Mouse (Mus musculus) hindbrain, embryonic 13.5 days (tissue): ENCODE measurements around the gene Traf7. TPM values are rescaled to one million over a fixed set of nuclear protein-coding genes. Genes with fewer than 3 reads are reported as not detected.

ENCODE experiments used
- ATAC-seq: fragments of 200-750 bp; cut with Nextera tagmentation; 2 replicates; pipeline ENCODE4 v1.8.0; 2017; ENCODE audit warnings: moderate TSS enrichment; ENCODE audit not compliant: low FRiP score
- H3K27ac ChIP-seq: fragments of 300-500 bp; sonication (generic); 2 replicates; pipeline ENCODE4 v1.5.1; 2015; ENCODE audit warnings: inconsistent platforms, mild to moderate bottlenecking, moderate library complexity
- H3K27me3 ChIP-seq: fragments of 300-500 bp; sonication (generic); 2 replicates; pipeline ENCODE4 v1.6.1; 2015; ENCODE audit warnings: mild to moderate bottlenecking, inconsistent platforms
- H3K36me3 ChIP-seq: fragments of 300-500 bp; sonication (generic); 2 replicates; pipeline ENCODE4 v1.6.1; 2015; ENCODE audit warnings: mild to moderate bottlenecking, inconsistent platforms
- H3K4me1 ChIP-seq: fragments of 300-500 bp; sonication (generic); replicated peaks from 2 replicates; pipeline ENCODE4 v1.6.1; 2015; ENCODE audit warnings: inconsistent platforms
- H3K4me2 ChIP-seq: fragments of 300-500 bp; sonication (generic); 2 replicates; pipeline ENCODE4 v1.6.1; 2015; ENCODE audit warnings: inconsistent platforms, mild to moderate bottlenecking, moderate library complexity
- H3K4me3 ChIP-seq: fragments of 300-500 bp; sonication (generic); 2 replicates; pipeline ENCODE4 v1.5.1; 2015; ENCODE audit warnings: mild to moderate bottlenecking, inconsistent platforms
- H3K9ac ChIP-seq: fragments of 300-500 bp; sonication (generic); 2 replicates; pipeline ENCODE4 v1.6.1; 2015; ENCODE audit warnings: mild to moderate bottlenecking, inconsistent platforms
- H3K9me3 ChIP-seq: fragments of 300-500 bp; sonication (generic); 2 replicates; pipeline ENCODE4 v1.6.1; 2016; ENCODE audit warnings: inconsistent platforms
- WGBS: fragments of 180-500 bp; shearing (Covaris S2); methylation state at CpG from one replicate; pipeline ENCODE4 v1.1.7; 2015; 5-methylcytosine and 5-hydroxymethylcytosine counted together
- polyA plus RNA-seq: library from polyadenylated mRNA; unstranded; fragments of >200 nt; fragmentation: Nextera tagmentation; extraction: Ambion mirVana; gene quantifications from 2 replicates; pipeline ENCODE4 v1.2.1, GENCODE M21; 2015

The Traf7 gene
- polyA plus RNA-seq, 1 experiment from 2014 or later, result 89.9 TPM

DNA sequence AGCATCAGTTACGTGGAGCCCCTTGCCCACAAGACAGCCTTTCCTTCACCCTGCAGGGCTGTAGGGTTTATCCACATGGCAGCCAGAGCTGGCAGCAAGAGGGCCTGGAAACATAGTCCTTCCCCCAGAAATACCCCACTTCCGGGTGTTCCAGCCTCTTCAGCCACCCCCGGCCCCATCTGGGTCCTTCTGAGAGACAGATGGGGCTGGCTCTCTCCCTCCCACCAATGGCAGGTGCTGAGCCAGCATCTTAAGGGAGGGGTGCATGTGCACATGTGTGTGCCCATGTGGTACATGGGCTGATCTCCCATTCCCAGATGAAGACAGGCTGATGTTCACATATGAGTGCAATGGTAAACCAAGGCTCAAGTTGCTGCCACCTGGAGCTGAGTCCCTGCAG, 32.3 kb downstream of the Traf7 start:
- H3K27me3 ChIP-seq, result no peaks in the 10 kb centered on the region
- no peak for ATAC-seq
- H3K36me3 ChIP-seq, result peaks cover 52% of the 10 kb centered on the region
- H3K9me3 ChIP-seq, result no peaks in the 10 kb centered on the region
- no peak overlapping the region for H3K4me3 ChIP-seq
- no peak overlapping the region for H3K4me2 ChIP-seq
- WGBS, result 84% methylated on average over 3 of the region's 3 CpGs
- peaks cover 27% of the 10 kb centered on the region for H3K4me1 ChIP-seq
- peak overlapping the region; percentile 23; the same call in 1 of the 2 replicates for H3K27ac ChIP-seq
- H3K9ac ChIP-seq, result peak overlapping the region; percentile 35; the same call in 1 of the 2 replicates

DNA sequence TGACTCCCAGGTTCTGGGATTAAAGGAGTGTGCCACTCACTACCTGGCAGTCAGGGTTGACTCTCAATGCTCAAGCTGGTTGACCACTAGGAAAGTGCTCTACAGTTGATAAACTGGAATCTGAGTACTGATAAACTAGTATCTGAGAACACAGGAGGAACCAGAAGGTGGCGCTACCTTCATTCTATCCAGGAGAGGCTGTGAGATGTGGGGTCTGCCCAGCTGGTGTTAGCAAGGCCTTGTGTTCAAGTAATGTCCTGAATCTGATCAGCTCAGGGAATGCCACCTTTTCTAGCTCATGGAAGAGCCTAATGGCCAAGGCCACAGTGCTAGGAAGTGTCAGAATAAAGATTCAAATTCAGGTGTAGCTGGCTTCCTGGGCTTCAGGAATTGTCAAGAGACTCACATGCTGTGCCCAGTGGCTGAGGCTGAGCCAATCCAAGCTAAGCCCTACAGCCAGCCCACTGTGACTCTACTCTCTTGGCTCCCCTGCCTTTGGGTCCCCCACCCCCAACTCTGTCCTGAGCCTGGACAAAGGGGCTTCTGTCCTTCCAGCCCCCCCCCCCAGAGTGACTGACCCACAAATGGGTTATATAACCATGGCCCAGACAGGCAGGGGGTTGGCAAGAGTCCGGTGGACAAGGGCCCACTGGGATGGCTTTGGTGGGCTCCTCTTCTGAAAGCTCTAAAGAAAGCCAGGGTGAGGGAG, 33.0 kb downstream of the Traf7 start:
- peaks cover 34% of the 10 kb centered on the region for H3K4me1 ChIP-seq
- H3K9me3 ChIP-seq, result no peaks in the 10 kb centered on the region
- ATAC-seq, result no peak
- H3K9ac ChIP-seq, result 0 out of 2 replicates have a peak overlapping the region, but pooled peaks have one; percentile 29
- no peak overlapping the region for H3K4me3 ChIP-seq
- H3K36me3 ChIP-seq, result peaks cover 45% of the 10 kb centered on the region
- no peaks in the 10 kb centered on the region for H3K27me3 ChIP-seq
- peak overlapping the region; percentile 18; the same call in 1 of the 2 replicates for H3K27ac ChIP-seq
- WGBS, result 29% methylated on average over 2 of the region's 2 CpGs
- no peak overlapping the region for H3K4me2 ChIP-seq

GRCm38 (mm10) chr17:24490399-24490798, 37.3 kb downstream of the Traf7 start:
- peak overlapping the region; percentile 87 for H3K4me3 ChIP-seq
- no peak for ATAC-seq
- peak overlapping the region; percentile 91 for H3K4me2 ChIP-seq
- 65% methylated on average over 4 of the region's 4 CpGs for WGBS
- 0 out of 2 replicates have a peak, but pooled peaks cover 4% of the 10 kb centered on the region for H3K27me3 ChIP-seq
- H3K9ac ChIP-seq, result peak overlapping the region; percentile 97
- peaks cover 56% of the 10 kb centered on the region for H3K4me1 ChIP-seq
- H3K27ac ChIP-seq, result peak overlapping the region; percentile 99
- H3K9me3 ChIP-seq, result no peaks in the 10 kb centered on the region
- H3K36me3 ChIP-seq, result peaks cover 1% of the 10 kb centered on the region

GRCm38 (mm10) chr17:24489265-24490030, 38.3 kb downstream of the Traf7 start:
- H3K9ac ChIP-seq, result peak overlapping the region; percentile 97
- peak; percentile 35 for ATAC-seq
- H3K4me1 ChIP-seq, result peaks cover 52% of the 10 kb centered on the region

DNA sequence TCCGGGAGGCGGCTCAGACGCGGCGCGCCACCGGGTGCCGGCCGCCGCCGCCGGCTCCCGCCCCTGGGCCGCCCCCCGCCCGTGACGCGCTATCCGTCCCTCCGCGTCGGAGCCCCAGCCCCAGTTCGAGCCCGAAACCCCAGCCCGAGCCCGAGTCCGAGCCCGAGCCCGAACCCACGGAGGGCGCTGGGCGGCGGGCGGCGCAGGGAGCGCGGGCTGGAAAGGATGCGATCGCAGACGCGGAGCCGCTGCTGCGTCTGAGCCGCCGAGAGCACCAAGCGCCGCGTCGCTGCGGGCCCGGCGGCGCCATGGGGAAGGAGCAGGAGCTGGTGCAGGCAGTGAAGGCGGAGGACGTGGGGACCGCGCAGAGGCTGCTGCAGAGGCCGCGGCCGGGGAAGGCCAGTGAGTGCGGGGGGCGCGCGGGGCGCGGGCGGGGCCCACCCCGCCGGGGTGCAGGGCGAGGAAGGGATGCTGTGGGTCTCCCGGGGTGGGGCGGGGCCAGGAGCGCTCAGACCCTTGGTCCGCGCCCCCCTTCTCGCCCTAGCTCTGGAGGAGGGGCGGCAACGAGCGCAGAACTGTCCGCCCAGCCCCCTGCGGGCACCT, 39.0 kb downstream of the Traf7 start:
- Histone ChIP-seq H3K27me3 (0 out of 2 replicates have a peak, but pooled peaks cover 4% of the 10 kb centered on the region), H3K4me3 (peak overlapping the region; percentile 87), H3K36me3 (no peaks in the 10 kb centered on the region), H3K27ac (peak overlapping the region; percentile 99), H3K9ac (peak overlapping the region; percentile 97), H3K9me3 (no peaks in the 10 kb centered on the region), H3K4me1 (peaks cover 49% of the 10 kb centered on the region), H3K4me2 (peak overlapping the region; percentile 91)
- WGBS, result under 1% methylated on average over 64 of the region's 81 CpGs
- ATAC-seq, result peak; percentile 78

More at GRCm38 (mm10) chr17:24489265-24490030, 38.3 kb downstream of the Traf7 start:
- Histone ChIP-seq H3K9me3 (no peaks in the 10 kb centered on the region), H3K27ac (peak overlapping the region; percentile 99), H3K27me3 (0 out of 2 replicates have a peak, but pooled peaks cover 4% of the 10 kb centered on the region), H3K4me3 (peak overlapping the region; percentile 87), H3K4me2 (peak overlapping the region; percentile 91), H3K36me3 (no peaks in the 10 kb centered on the region)
- WGBS, result 9% methylated on average over 19 of the region's 19 CpGs

GRCm38 (mm10) chr17:24488186-24488661, 39.5 kb downstream of the Traf7 start, which contains the start of gene Caskin1:
Caskin1 (plus strand) TSS chr17:24488601.
- peak within 1 kb of the TSS; percentile 87 for H3K4me3 ChIP-seq

DNA sequence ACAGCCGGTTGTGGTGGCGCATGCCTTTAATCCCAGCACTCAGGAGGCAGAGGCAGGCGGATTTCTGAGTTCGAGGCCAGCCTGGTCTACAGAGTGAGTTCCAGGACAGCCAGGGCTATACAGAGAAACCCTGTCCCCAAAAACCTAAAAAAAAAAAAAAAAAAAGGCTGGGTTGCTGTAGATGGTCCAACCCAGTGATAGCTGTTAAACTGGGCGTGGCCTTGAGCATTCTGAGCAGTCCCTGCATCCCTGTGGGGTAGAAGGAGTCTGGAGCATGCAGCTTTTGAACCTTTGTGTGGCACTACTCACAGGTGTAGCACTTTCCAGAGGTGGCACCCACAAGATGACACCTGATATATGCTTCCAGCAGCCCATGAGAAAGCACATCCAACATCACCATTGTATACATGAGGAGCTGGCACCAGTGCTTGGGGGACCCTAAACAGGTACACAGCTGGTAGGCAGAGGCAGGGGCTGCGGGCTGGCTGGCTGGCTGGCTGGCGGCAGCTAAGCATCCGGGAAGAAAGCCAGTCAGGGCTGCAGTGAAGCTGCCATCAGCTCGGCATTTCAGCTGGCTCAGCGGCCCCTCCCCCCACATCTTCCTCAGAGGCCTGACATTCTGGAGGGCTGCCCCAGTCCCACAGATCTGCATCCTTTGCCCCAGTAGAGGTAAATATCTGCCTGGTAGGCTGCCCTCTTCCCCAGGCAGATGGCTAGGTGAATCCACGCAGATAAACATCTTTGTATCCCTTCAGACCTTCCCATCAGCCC, 42.5 kb downstream of the Traf7 start:
- WGBS, result 46% methylated on average over 10 of the region's 11 CpGs

More at GRCm38 (mm10) chr17:24488186-24488661, 39.5 kb downstream of the Traf7 start, which contains the start of gene Caskin1:
- peak within 1 kb of the TSS; percentile 99 for H3K27ac ChIP-seq
- ATAC-seq, result peak; percentile 67
- 0 out of 2 replicates have a peak, but pooled peaks cover 4% of the 10 kb centered on the region for H3K27me3 ChIP-seq
- H3K9ac ChIP-seq, result peak within 1 kb of the TSS; percentile 97
- H3K36me3 ChIP-seq, result no peaks in the 10 kb centered on the region
- H3K4me1 ChIP-seq, result peaks cover 49% of the 10 kb centered on the region
- no peaks in the 10 kb centered on the region for H3K9me3 ChIP-seq
- WGBS, result under 1% methylated on average over 45 of the region's 45 CpGs
- peak within 1 kb of the TSS; percentile 91 for H3K4me2 ChIP-seq

DNA sequence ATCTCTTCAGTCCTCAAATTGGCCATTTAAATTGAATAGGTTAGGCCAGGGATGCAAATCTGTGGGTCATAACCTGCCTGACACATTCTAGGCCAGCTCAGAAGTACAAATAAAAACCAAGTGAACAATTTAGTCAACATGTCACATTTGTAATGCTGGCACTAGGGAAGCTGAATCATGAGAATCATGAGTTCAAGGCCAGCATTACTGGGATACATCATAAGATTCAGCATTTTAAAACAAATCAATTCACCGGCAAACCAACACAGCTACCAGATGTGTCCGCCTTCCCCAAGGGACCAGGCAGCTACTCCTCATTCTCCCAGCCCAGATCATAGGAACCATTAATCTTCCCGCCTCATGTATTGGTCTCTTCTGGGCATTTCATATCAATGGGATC, 44.2 kb downstream of the Traf7 start:
- Histone ChIP-seq H3K4me1 (peaks cover 28% of the 10 kb centered on the region), H3K27ac (no peak overlapping the region), H3K36me3 (no peaks in the 10 kb centered on the region), H3K4me3 (no peak overlapping the region), H3K9ac (no peak overlapping the region), H3K27me3 (0 out of 2 replicates have a peak, but pooled peaks cover 4% of the 10 kb centered on the region), H3K4me2 (no peak overlapping the region), H3K9me3 (no peaks in the 10 kb centered on the region)
- 64% methylated on average over 3 of the region's 3 CpGs for WGBS
- no peak for ATAC-seq

More for the DNA sequence above, 42.5 kb downstream of the Traf7 start:
- peak overlapping the region; percentile 58 for H3K9ac ChIP-seq
- H3K4me2 ChIP-seq, result peak overlapping the region; percentile 21; the same call in 1 of the 2 replicates
- H3K4me1 ChIP-seq, result peaks cover 33% of the 10 kb centered on the region
- H3K27me3 ChIP-seq, result 0 out of 2 replicates have a peak, but pooled peaks cover 4% of the 10 kb centered on the region
- H3K27ac ChIP-seq, result peak overlapping the region; percentile 85
- no peak overlapping the region for H3K4me3 ChIP-seq
- no peak for ATAC-seq
- no peaks in the 10 kb centered on the region for H3K36me3 ChIP-seq
- no peaks in the 10 kb centered on the region for H3K9me3 ChIP-seq

GRCm38 (mm10) chr17:24481027-24481815, 46.5 kb downstream of the Traf7 start:
- peaks cover 11% of the 10 kb centered on the region for H3K36me3 ChIP-seq
- H3K4me3 ChIP-seq, result no peak overlapping the region
- H3K27me3 ChIP-seq, result no peaks in the 10 kb centered on the region
- no peak overlapping the region for H3K4me2 ChIP-seq
- no peak overlapping the region for H3K27ac ChIP-seq
- ATAC-seq, result no peak
- peaks cover 31% of the 10 kb centered on the region for H3K4me1 ChIP-seq
- H3K9me3 ChIP-seq, result no peaks in the 10 kb centered on the region
- no peak overlapping the region for H3K9ac ChIP-seq
- WGBS, result 95% methylated on average over 20 of the region's 20 CpGs

DNA sequence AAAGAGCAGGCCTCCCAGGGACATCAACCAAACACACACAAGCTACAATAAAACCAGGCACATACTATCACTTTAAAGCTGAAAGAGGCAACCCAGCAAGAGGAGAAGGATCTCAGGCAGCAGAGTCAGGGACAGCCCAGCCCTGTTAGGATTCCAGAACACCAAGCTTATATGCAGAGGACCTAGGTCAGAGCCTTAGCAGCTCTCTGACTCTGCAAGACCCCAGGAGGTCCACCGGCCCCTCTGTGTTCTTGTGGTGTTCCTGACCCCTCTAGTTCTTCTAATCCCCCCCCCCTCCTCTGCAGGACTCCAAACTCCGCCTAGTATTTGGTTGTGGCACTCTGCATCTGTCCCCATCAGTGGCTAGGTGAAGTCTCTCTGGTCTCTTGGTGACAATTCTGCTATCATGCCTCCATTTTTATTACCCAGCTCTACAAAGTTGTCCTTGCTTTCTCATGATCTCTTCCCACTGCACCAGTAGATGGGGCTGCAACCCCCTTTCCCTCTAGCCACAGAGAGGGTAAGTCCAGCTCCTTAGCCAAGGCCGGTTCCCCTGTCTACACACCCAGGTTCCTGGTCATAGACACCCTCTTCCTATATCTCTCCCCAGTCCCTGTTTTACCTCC, 47.4 kb downstream of the Traf7 start:
- Histone ChIP-seq H3K9me3 (no peaks in the 10 kb centered on the region), H3K27me3 (no peaks in the 10 kb centered on the region), H3K4me2 (0 out of 2 replicates have a peak overlapping the region, but pooled peaks have one; percentile 8), H3K36me3 (peaks cover 20% of the 10 kb centered on the region), H3K4me3 (no peak overlapping the region), H3K9ac (no peak overlapping the region), H3K27ac (peak overlapping the region; percentile 18; the same call in 1 of the 2 replicates), H3K4me1 (peaks cover 25% of the 10 kb centered on the region)
- no peak for ATAC-seq
- 41% methylated on average over 3 of the region's 3 CpGs for WGBS
